Mouse (Mus musculus): Measurements from ENCODE around the gene Smyd5. TPM values are rescaled to one million over a fixed set of nuclear protein-coding genes. Genes with fewer than 3 reads are reported as not detected.

Smyd5 gene
- polyA plus RNA-seq, 1 experiment from 2014 or later, result 30.5 TPM

DNA sequence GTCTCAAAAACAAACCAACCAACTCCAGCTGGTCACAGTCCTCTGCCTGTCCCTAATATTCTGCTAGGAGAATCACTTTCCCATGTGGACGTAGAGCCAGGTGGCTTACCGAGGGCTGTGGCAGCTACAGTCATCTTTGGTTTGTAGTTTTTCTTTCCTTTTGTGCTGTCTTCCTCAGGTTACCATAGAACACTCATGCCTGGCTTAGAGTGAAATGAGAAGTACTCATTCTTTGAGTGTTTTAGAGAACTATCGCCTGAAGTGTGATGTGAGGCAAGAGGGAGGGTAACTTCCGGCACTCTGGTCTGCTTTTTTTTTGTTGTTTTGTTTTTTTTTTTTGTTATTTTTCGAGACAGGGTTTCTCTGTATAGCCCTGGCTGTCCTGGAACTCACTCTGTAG lies 2.1 kb downstream of the Smyd5 start:
- ATAC-seq (ENCODE audit: insufficient number of reproducible peaks, insufficient read depth, low FRiP score, low read depth), result no peak
- 88% methylated on average over 5 of the region's 5 CpGs for WGBS

DNA sequence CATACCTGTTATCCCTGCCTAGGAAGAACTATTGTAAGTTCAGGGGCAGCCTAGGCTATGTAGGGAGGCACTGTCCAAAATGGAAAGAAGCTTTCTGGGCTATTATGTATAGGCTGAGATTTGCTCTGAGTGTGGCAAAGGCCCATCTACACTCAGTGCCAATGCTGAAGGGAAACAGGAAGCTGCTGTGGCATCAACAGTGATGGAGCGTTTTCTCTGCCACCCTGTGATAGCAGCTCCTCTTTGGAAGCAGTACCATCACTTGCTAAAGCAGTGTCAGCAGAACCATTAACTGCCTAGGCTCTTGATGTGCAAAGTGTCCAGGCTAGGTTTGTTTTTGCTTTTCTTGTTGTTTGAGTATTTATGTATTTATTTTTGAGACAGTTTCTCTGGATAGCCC lies 4.4 kb downstream of the Smyd5 start:
- peaks cover 5 to 7% of the 10 kb centered on the region in 2 experiments; a peak in 2 of 4 replicates for H3K4me1 ChIP-seq (ENCODE audit: control insufficient read depth in 2 of 2, insufficient read depth in 2 of 2, low read length in 2 of 2)
- H3K9ac ChIP-seq (ENCODE audit: low read length), result no peak overlapping the region
- no peak for ATAC-seq (ENCODE audit: insufficient number of reproducible peaks, insufficient read depth, low FRiP score, low read depth)
- peaks cover 31% of the 10 kb centered on the region for H3K36me3 ChIP-seq (ENCODE audit: control insufficient read depth, insufficient read depth, low read length)
- H3K27ac ChIP-seq (replicated peaks in 1 of 2; ENCODE audit: control insufficient read depth in 1 of 2, insufficient read depth in 1 of 2, low read depth in 2 of 2, low read length in 2 of 2), result no peak overlapping the region
- 79% methylated on average over 1 of the region's 1 CpGs for WGBS
- H3K27me3 ChIP-seq (ENCODE audit: control insufficient read depth, insufficient read depth, low read length), result no peaks in the 10 kb centered on the region
- H3K4me3 ChIP-seq (ENCODE audit: control insufficient read depth in 1 of 2, insufficient read depth in 1 of 2, low read depth in 1 of 2, low read length in 2 of 2), result no peak overlapping the region
- no peaks in the 10 kb centered on the region for H3K9me3 ChIP-seq (ENCODE audit: control insufficient read depth, low read length)
- no peak overlapping the region for H3K4me2 ChIP-seq (ENCODE audit: low read length)

More for the DNA sequence above, 2.1 kb downstream of the Smyd5 start:
- Histone ChIP-seq H3K9ac (ENCODE audit: low read length) (no peak overlapping the region), H3K4me1 (ENCODE audit: control insufficient read depth in 2 of 2, insufficient read depth in 2 of 2, low read length in 2 of 2) (peaks cover 5 to 7% of the 10 kb centered on the region in 2 experiments; a peak in 2 of 4 replicates), H3K4me3 (ENCODE audit: control insufficient read depth in 1 of 2, insufficient read depth in 1 of 2, low read depth in 1 of 2, low read length in 2 of 2) (no peak overlapping the region), H3K36me3 (ENCODE audit: control insufficient read depth, insufficient read depth, low read length) (peaks cover 8% of the 10 kb centered on the region), H3K9me3 (ENCODE audit: control insufficient read depth, low read length) (no peaks in the 10 kb centered on the region), H3K27ac (replicated peaks in 1 of 2; ENCODE audit: control insufficient read depth in 1 of 2, insufficient read depth in 1 of 2, low read depth in 2 of 2, low read length in 2 of 2) (no peak overlapping the region), H3K27me3 (ENCODE audit: control insufficient read depth, insufficient read depth, low read length) (no peaks in the 10 kb centered on the region), H3K4me2 (ENCODE audit: low read length) (no peak overlapping the region)

DNA sequence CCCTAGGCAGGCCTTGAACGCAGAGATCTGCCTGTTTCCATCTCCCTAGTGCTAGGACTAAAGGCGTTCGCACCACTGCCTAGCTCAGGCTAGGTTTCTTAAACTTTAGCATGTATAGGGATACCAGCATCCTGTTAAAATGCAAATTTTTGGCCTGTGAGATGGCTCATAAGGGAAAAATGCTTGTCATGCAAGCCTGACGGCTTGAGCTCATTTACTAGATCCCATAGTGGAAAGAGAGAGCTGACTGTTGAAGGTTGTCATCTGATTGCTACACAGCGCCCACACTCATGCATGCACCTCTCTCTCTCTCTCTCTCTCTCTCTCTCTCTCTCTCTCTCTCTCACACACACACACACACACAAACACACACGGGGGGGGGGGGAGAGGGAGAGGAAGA lies 4.8 kb downstream of the Smyd5 start:
- Histone ChIP-seq H3K36me3 (ENCODE audit: control insufficient read depth, insufficient read depth, low read length) (peaks cover 36% of the 10 kb centered on the region), H3K27ac (replicated peaks in 1 of 2; ENCODE audit: control insufficient read depth in 1 of 2, insufficient read depth in 1 of 2, low read depth in 2 of 2, low read length in 2 of 2) (no peak overlapping the region), H3K4me3 (ENCODE audit: control insufficient read depth in 1 of 2, insufficient read depth in 1 of 2, low read depth in 1 of 2, low read length in 2 of 2) (no peak overlapping the region), H3K4me1 (ENCODE audit: control insufficient read depth in 2 of 2, insufficient read depth in 2 of 2, low read length in 2 of 2) (peaks cover 3 to 7% of the 10 kb centered on the region in 2 experiments; a peak in 2 of 4 replicates), H3K9me3 (ENCODE audit: control insufficient read depth, low read length) (no peaks in the 10 kb centered on the region), H3K9ac (ENCODE audit: low read length) (no peak overlapping the region), H3K4me2 (ENCODE audit: low read length) (no peak overlapping the region), H3K27me3 (ENCODE audit: control insufficient read depth, insufficient read depth, low read length) (no peaks in the 10 kb centered on the region)
- no peak for ATAC-seq (ENCODE audit: insufficient number of reproducible peaks, insufficient read depth, low FRiP score, low read depth)
- 71% methylated on average over 5 of the region's 6 CpGs for WGBS

DNA sequence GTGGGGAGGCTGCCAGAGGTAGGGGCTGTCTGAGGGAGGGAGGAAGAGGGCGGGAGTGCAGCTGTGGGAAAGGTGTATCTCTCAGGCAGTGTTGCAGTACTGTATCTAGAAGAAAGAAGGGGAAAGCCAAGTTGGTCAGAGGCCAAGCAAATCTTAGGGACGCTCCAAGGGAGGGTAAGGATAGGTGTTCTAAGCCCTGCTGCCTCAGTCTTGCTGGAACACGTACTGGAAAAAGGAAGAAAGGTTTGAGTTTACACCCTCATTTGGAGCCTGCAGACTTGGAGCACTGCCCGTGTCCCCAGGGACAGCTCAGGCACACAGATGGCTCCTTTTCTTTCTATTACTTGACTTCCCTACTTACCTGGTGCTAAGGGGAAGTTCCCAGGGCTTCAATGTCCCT lies 9.4 kb downstream of the Smyd5 start:
- H3K9me3 ChIP-seq (ENCODE audit: control insufficient read depth, low read length), result no peaks in the 10 kb centered on the region
- H3K36me3 ChIP-seq (ENCODE audit: control insufficient read depth, insufficient read depth, low read length), result peaks cover 72% of the 10 kb centered on the region
- 89% methylated on average over 4 of the region's 4 CpGs for WGBS
- no peak overlapping the region for H3K4me3 ChIP-seq (ENCODE audit: control insufficient read depth in 1 of 2, insufficient read depth in 1 of 2, low read depth in 1 of 2, low read length in 2 of 2)
- H3K9ac ChIP-seq (ENCODE audit: low read length), result no peak overlapping the region
- H3K4me1 ChIP-seq (ENCODE audit: control insufficient read depth in 2 of 2, insufficient read depth in 2 of 2, low read length in 2 of 2), result peaks cover 0 to 1% of the 10 kb centered on the region in 2 experiments; a peak in 2 of 4 replicates
- no peak for ATAC-seq (ENCODE audit: insufficient number of reproducible peaks, insufficient read depth, low FRiP score, low read depth)
- H3K27me3 ChIP-seq (ENCODE audit: control insufficient read depth, insufficient read depth, low read length), result no peaks in the 10 kb centered on the region
- H3K27ac ChIP-seq (replicated peaks in 1 of 2; ENCODE audit: control insufficient read depth in 1 of 2, insufficient read depth in 1 of 2, low read depth in 2 of 2, low read length in 2 of 2), result no peak overlapping the region
- no peak overlapping the region for H3K4me2 ChIP-seq (ENCODE audit: low read length)

DNA sequence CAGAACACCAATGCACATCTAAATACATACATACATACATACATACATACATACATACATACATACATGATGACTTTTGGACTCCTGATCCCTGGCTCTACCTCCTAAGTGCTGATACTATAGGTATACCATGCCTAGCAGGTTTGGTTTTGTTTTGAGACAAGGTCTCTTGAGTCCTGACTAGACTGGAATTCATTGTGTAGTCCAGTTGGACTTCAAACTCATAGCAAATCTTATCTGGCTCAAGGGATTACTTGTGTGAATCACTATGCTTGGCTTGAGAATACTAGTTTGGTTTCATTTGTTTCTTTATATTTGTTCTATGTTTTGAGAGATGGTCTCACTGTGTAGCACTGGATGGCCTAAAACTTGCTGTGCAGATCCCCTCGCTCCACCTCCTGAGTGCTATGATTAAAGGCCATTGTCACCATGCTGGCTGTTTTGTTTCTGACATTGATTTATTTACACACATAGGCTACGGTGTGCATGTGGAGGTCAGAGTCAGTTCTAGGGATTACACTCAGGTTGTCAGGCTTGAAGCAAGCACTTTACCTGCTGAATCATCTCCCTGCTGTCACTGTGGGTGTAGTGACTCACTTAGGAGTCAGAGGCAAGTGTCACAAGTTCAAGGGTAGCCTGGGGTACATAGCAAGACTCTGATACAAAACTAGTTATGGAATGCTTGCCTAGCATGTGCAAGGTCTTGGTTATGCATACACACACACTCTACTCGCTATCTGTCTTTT lies 11.9 kb downstream of the Smyd5 start:
- H3K36me3 ChIP-seq (ENCODE audit: control insufficient read depth, insufficient read depth, low read length), result peaks cover 83% of the 10 kb centered on the region
- H3K9me3 ChIP-seq (ENCODE audit: control insufficient read depth, low read length), result no peaks in the 10 kb centered on the region
- H3K4me3 ChIP-seq (ENCODE audit: control insufficient read depth in 1 of 2, insufficient read depth in 1 of 2, low read depth in 1 of 2, low read length in 2 of 2), result no peak overlapping the region
- H3K27ac ChIP-seq (replicated peaks in 1 of 2; ENCODE audit: control insufficient read depth in 1 of 2, insufficient read depth in 1 of 2, low read depth in 2 of 2, low read length in 2 of 2), result no peak overlapping the region
- no peaks in the 10 kb centered on the region for H3K27me3 ChIP-seq (ENCODE audit: control insufficient read depth, insufficient read depth, low read length)
- no peak overlapping the region for H3K9ac ChIP-seq (ENCODE audit: low read length)
- H3K4me1 ChIP-seq (ENCODE audit: control insufficient read depth in 2 of 2, insufficient read depth in 2 of 2, low read length in 2 of 2), result no peaks in the 10 kb centered on the region; a peak in 2 of 4 replicates
- ATAC-seq (ENCODE audit: insufficient number of reproducible peaks, insufficient read depth, low FRiP score, low read depth), result no peak
- no peak overlapping the region for H3K4me2 ChIP-seq (ENCODE audit: low read length)
- WGBS, result 93% methylated on average over 3 of the region's 3 CpGs

DNA sequence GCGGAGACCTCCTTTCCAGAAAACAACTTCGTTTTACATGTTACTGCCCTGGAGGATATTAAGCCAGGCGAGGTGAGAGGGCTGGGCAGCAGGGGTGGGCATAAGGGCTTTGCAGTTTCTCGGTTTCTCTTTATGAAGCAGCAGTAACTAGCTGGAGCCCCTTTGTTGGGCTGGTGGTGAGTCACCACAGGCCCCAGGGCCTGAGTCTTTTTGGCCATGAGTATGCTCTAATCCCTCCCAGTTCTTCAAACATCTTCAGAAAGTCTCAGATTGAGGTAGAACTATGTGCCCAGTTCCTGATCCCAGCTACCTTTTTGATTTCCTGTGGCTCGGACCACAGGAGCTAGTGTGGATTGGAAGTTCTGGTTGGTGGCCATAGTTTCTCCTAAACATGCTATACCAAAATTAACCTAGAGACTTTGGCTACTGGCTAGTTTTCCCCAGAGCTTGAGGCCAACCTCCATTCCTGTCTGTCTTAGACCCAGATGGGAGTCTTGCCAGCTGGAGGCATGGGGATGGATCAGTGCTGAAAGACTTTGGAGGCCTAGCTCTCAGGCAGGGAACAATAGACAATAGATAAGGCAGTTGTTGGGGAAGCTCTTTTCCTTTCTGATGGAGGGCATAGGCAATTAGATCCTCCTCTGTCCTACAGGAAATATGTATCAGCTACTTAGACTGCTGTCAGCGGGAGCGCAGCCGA lies 12.6 kb downstream of the Smyd5 start:
- peaks cover 75% of the 10 kb centered on the region for H3K36me3 ChIP-seq (ENCODE audit: control insufficient read depth, insufficient read depth, low read length)
- no peak overlapping the region for H3K4me2 ChIP-seq (ENCODE audit: low read length)
- H3K27me3 ChIP-seq (ENCODE audit: control insufficient read depth, insufficient read depth, low read length), result no peaks in the 10 kb centered on the region
- H3K4me3 ChIP-seq (ENCODE audit: control insufficient read depth in 1 of 2, insufficient read depth in 1 of 2, low read depth in 1 of 2, low read length in 2 of 2), result no peak overlapping the region
- no peak overlapping the region for H3K27ac ChIP-seq (replicated peaks in 1 of 2; ENCODE audit: control insufficient read depth in 1 of 2, insufficient read depth in 1 of 2, low read depth in 2 of 2, low read length in 2 of 2)
- H3K9ac ChIP-seq (ENCODE audit: low read length), result no peak overlapping the region
- no peak for ATAC-seq (ENCODE audit: insufficient number of reproducible peaks, insufficient read depth, low FRiP score, low read depth)
- no peaks in the 10 kb centered on the region; a peak in 2 of 4 replicates for H3K4me1 ChIP-seq (ENCODE audit: control insufficient read depth in 2 of 2, insufficient read depth in 2 of 2, low read length in 2 of 2)
- H3K9me3 ChIP-seq (ENCODE audit: control insufficient read depth, low read length), result no peaks in the 10 kb centered on the region
- WGBS, result 77% methylated on average over 8 of the region's 8 CpGs

DNA sequence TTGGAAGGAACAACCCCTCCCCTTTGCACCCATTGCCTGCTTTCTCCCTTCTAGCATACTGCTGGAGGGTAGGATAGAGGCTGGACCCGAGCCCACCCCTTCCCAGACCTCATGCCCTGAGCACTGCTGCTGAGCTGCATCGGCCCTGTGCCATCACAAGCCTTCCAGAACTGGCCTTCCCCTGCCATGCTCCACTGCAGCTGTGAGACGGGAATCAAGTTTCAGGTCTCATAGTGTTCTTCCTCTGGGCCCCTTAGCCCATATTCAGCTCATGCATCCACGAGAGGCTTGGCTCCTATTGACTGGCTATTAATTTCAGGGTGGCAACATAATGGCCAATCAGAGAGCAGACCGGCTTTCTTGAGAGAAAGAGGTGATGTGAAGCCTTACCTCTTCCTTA lies 13.5 kb downstream of the Smyd5 start:
- Histone ChIP-seq H3K4me3 (ENCODE audit: control insufficient read depth in 1 of 2, insufficient read depth in 1 of 2, low read depth in 1 of 2, low read length in 2 of 2) (no peak overlapping the region), H3K36me3 (ENCODE audit: control insufficient read depth, insufficient read depth, low read length) (peaks cover 67% of the 10 kb centered on the region), H3K27me3 (ENCODE audit: control insufficient read depth, insufficient read depth, low read length) (no peaks in the 10 kb centered on the region), H3K27ac (replicated peaks in 1 of 2; ENCODE audit: control insufficient read depth in 1 of 2, insufficient read depth in 1 of 2, low read depth in 2 of 2, low read length in 2 of 2) (no peak overlapping the region), H3K4me1 (ENCODE audit: control insufficient read depth in 2 of 2, insufficient read depth in 2 of 2, low read length in 2 of 2) (peaks cover 0 to 1% of the 10 kb centered on the region in 2 experiments; a peak in 2 of 4 replicates), H3K9me3 (ENCODE audit: control insufficient read depth, low read length) (no peaks in the 10 kb centered on the region), H3K9ac (ENCODE audit: low read length) (no peak overlapping the region), H3K4me2 (ENCODE audit: low read length) (no peak overlapping the region)
- no peak for ATAC-seq (ENCODE audit: insufficient number of reproducible peaks, insufficient read depth, low FRiP score, low read depth)
- 86% methylated on average over 5 of the region's 5 CpGs for WGBS

Data from heart, embryonic 14.5 days (tissue).